Mouse (Mus musculus) megakaryocyte progenitor cell, adult 5-6 weeks (primary cell): ENCODE data around the gene Kmt2d. TPM values are rescaled to one million over a fixed set of nuclear protein-coding genes. Genes with fewer than 3 reads are reported as not detected.

Experiments used
- ATAC-seq: replicated peaks from 2 replicates; pipeline ENCODE4 v1.8.0; 2016; ENCODE audit warnings: mild to moderate bottlenecking, moderate TSS enrichment, inconsistent platforms; ENCODE audit not compliant: poor library complexity
- total RNA-seq, 2 experiments: library from RNA; stranded (forward) in 1 of 2; stranded (reverse) in 1 of 2; fragments of 157-497, 149-512 nt in 1 of 2; fragments of 200-1000 nt in 1 of 2; gene quantifications; 2 replicates each; pipeline versions ENCODE4 v1.2.3 to v1.2.4; 2015 to 2017

The Kmt2d gene
- total RNA-seq, 2 experiments from 2014 or later = 29.0 to 43.3 TPM

DNA sequence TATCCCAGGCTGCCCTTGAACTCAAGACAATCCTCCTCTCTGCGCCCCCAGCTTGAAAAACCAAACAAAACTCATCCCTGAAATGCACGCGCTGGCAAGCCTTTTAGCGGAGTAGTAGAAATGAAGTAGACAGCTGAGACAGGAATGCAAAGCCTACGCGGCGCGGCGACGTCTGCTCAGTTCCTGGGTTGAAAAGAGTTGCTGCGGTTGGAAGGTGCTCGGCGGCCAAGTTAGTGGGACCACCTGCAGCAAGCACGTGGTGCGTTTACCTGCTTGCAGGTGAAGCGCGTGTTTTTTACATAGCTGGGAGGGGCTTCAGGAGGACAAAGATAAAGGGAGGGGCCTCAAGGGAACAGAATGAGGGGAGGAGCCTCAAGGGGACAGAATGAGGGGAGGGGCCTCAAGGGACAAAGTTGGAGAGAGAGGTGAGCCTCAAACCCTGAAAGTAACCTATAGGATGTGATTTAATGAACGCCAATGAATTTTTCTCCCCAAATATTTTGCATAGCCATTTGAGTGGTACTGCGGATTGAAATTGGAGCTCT lies 20.3 kb upstream of the Kmt2d start:
- no peak for ATAC-seq

- no peak for ATAC-seq
Measured at GRCm38 (mm10) chr15:98887526-98887925, 16.5 kb upstream of the Kmt2d start.

- no peak for ATAC-seq
Measured at GRCm38 (mm10) chr15:98886667-98887387, 15.8 kb upstream of the Kmt2d start.

- no peak for ATAC-seq
Measured at GRCm38 (mm10) chr15:98884106-98884505, 13.1 kb upstream of the Kmt2d start.

GRCm38 (mm10) chr15:98883661-98884060 lies 12.7 kb upstream of the Kmt2d start:
- ATAC-seq = no peak

- no peak for ATAC-seq
Measured at GRCm38 (mm10) chr15:98881656-98882008, 10.6 kb upstream of the Kmt2d start.

- ATAC-seq = peak; percentile 92
Measured at GRCm38 (mm10) chr15:98880978-98881655, 10.1 kb upstream of the Kmt2d start.

- ATAC-seq = peak; percentile 51
Measured at GRCm38 (mm10) chr15:98877331-98877730, 6.3 kb upstream of the Kmt2d start.

DNA sequence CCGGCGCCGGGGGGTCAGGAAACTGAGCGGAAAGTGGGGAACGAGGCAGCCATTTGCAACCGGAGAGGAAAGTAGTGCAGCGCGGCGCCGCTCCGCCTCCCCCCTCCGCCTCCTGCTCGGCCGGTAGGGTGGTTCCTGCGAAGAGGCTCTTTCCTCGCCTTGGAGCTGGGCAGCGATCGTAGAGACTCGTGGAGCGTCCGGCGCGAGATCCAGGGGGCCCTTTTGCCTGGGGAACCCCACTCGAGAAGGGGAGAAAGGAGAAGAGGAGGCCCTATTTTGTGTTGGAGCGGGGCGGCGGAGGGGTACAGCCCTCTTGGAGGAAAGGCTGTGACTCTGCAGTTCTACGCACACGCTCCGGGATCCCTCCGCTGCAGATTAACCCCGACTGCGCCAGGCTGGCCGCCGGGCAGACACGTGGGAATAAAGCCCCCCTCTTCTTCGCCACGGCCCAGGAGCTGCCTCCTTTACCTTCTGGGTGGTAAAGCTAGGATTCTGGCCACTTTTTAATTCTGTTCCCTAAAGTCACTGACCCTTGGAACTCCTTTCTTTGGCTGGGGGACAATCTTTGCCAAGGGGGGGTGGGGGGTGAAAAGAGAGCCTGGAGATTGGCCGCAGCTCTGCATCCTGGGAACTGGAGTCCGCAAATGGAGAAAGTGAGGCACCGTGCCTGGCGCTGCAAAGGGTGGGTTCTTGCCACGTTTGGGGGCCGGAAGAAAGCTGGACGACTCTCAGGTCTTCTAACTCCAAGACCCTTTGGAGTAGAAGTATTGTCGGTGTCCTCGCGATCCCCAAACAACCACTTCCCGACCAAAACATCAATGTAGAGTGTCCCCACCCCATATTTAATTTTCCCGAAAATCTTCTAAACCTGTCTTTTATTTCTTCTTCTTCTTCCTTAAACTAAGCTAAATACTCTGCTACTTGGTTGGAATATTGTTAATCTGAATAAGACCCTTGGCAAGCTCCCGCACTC lies 1.2 kb upstream of the Kmt2d start:
- ATAC-seq = peak; percentile 84

- no peak for ATAC-seq
Measured at GRCm38 (mm10) chr15:98870179-98871069, 580 bp downstream of the Kmt2d start.

DNA sequence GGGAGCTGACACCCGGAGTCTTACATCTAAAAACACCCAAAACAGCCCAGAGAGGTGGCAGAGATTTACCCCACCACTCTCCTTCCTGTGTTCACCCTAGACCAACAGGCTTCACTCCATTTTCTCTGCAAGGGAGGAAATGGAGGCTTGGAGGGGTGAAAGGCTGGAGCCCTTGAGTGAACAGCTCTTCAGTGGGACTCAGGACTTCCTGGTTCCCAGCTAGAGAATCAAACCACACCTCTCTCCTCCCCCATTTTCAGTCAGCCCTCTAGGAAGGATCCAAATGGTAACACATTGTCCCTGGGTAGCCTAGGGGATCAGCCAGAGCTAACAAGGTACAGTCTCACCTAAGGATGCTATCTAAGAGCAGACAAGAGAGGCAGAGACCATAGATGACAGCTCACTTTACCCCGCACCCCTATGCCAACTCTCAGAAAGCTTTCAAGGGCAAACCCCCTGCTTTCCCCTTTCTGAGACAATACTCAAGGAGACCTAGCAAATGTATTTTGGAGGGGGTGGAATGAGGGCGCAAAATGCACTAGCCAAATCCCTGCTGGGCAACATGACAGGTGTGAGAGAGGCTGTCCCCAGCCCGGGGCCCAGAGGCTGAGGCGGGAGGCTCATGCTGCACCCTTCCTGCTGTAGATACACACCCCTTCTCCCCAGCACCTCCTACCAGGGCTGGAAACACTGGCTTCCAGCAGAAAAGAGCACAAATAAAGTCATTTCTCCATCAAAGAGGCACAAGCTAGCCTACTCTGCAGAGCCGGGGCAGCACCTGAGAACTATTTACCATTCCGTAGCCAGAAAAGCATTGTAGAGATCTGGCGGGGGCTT lies 1.4 kb downstream of the Kmt2d start:
- no peak for ATAC-seq

DNA sequence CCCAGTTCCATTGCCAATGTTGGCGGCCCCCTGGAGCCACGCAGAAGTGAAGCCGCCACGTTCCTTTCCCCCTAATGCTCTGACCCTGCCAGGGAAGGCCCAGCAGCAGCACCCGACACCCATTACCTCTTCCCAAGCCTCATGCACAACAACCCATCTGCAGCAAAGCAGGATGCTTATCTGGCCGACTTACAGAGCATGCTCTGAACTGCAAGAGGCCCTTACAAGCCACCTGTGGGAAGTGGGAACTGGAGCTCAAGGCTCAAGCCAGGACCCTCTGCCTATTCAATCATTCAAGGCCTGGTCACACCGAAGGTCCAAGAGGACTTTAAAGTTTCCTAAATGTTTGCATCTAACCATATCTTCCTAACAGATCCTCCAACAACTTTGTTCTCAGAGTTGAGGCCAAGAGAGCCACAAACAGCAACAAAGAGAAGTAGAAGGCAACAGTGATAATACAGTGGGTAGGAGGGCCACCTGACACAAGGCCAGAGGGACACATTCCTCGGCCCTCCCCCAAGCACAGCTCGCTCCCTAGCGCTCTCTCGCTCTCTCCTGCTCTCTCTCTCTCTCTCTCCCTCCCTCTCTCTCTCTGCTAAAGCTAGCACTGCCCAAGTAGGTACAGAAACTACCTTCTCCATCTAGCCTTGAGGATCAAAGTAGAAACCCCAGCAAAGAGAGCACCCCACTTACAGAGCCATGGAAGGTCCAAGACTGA lies 2.5 kb downstream of the Kmt2d start:
- no peak for ATAC-seq

DNA sequence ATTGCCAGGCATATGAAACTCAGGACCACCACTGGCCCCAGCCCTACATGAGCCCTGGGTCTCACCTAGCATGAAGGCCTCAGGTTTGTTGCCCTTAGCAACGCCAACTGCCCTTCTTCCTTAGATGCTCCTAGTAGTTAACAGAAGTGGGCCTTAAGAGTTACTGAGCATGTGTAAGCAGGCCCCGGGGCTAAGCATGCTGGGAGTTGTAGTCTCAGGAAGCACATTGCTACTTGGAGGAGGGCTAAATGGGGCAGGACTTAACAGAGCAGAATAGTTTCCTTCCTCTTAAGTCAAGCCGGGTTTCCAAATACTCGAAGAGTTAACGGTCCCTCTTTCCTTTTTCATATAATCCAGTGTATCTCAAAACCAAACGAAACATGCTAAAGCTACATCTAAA lies 3.7 kb downstream of the Kmt2d start:
- peak; percentile 63 for ATAC-seq

- no peak for ATAC-seq
Measured at GRCm38 (mm10) chr15:98866501-98866900, 4.5 kb downstream of the Kmt2d start.

DNA sequence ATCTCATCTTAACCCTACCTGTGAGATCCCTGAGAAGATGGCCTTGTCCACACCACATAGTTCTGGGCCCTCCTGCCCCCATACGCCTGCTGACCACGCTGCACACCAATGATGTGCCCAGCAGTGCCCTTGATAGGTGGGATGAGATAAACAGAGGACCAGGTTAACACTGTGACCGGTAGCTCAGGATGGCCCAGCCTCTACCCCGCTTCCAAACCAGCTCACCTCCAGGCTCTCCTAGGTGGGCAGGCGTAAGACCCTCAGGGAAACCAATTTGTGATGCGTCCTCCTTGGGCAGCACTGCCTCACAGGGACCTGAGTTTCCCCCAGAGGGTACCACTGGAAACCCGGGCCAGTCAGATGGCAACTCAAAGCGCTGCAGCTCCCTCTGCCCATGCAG lies 5.2 kb downstream of the Kmt2d start:
- ATAC-seq = no peak

- ATAC-seq = no peak
Measured at GRCm38 (mm10) chr15:98864951-98865350, 6.1 kb downstream of the Kmt2d start.

GRCm38 (mm10) chr15:98863451-98863958 lies 7.5 kb downstream of the Kmt2d start:
- ATAC-seq = no peak

DNA sequence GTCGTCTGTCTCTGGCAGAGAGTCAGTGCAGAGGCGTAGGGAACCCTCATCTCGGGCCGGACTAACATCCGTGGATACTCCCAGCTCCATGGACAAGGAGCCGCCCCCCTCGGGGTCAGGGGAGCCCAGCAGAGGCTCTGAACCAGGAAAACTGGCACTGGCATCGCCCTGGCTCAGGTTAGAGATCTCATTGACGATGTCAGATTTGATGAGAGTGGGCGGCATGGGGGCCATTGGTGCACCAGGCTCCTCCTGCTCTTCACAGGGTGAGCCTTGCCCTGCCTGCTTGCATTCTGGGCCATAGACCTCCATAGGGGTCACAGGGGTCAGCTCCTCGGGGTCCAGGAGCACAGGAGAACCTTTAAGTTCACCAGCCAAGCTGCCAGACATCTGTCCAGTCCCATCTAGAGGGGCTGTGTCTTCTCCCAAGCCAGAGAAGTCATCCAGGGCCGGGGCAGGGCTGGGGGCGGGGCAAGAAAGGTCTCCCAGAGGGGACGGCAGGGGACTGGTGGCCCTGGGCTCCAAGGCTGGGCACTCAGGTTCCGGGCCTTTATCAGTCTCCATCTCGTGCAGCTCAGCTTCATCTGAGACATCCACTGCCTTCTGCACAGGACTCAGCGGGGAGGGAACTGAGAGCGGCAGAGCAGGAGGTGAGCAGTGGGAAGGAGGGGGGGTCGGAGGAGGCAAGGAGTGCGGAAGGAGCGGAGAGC lies 9.1 kb downstream of the Kmt2d start:
- ATAC-seq = no peak
